Mouse (Mus musculus) MEL (cell line): ENCODE data around the gene Atpif1. TPM values are rescaled to one million over a fixed set of nuclear protein-coding genes. Genes with fewer than 3 reads are reported as not detected.
A peak's percentile ranks its signal among the peaks of the same experiment; 100 is the strongest.

Experiments
- DNase-seq: peaks from one replicate; pipeline ENCODE4 v3.0.0; 2011; ENCODE audit warnings: low read depth, low spot score
- H3K27ac ChIP-seq: 2 replicates; pipeline ENCODE4 v1.5.1; 2012; ENCODE audit warnings: low read depth, mild to moderate bottlenecking, control low read depth, low read length, moderate library complexity; ENCODE audit not compliant: control insufficient read depth
- H3K27me3 ChIP-seq, 2 experiments: fragments of 150-350 bp in 1 of 2; sonication (generic) in 1 of 2; 2 replicates each; pipeline ENCODE4 v1.6.1; 2012; ENCODE audit warnings: low read length in 2 of 2, mild to moderate bottlenecking in 2 of 2, improper control_type of control experiment in 1 of 2, moderate library complexity in 1 of 2; ENCODE audit not compliant: insufficient read depth in 2 of 2, control insufficient read depth in 1 of 2
- H3K36me3 ChIP-seq, 2 experiments: 2 replicates each; pipeline ENCODE4 v1.6.1; 2012 to 2014; ENCODE audit warnings: low read length in 2 of 2, improper control_type of control experiment in 1 of 2, inconsistent platforms in 1 of 2, mild to moderate bottlenecking in 1 of 2; ENCODE audit not compliant: insufficient read depth in 2 of 2, control insufficient read depth in 1 of 2
- H3K4me1 ChIP-seq, 2 experiments: fragments of 150-350 bp in 1 of 2; sonication (generic) in 1 of 2; 2 replicates each; pipeline ENCODE4 v1.6.1; 2012; ENCODE audit warnings: low read length in 2 of 2, improper control_type of control experiment in 1 of 2, mild to moderate bottlenecking in 1 of 2; ENCODE audit not compliant: insufficient read depth in 2 of 2, control insufficient read depth in 1 of 2
- H3K4me3 ChIP-seq, 2 experiments: fragments of 150-350 bp in 1 of 2; sonication (generic) in 1 of 2; 2 replicates each; pipeline ENCODE4 v1.5.1; 2012; ENCODE audit warnings: low read depth in 2 of 2, low read length in 2 of 2, mild to moderate bottlenecking in 2 of 2, moderate library complexity in 2 of 2, control low read depth in 1 of 2, improper control_type of control experiment in 1 of 2; ENCODE audit not compliant: control insufficient read depth in 1 of 2, insufficient read depth in 1 of 2
- H3K79me2 ChIP-seq: 2 replicates; pipeline ENCODE4 v1.6.1; 2012; ENCODE audit warnings: mild to moderate bottlenecking, low read length, moderate library complexity; ENCODE audit not compliant: control insufficient read depth, poor library complexity, insufficient read depth
- H3K9ac ChIP-seq: 2 replicates; pipeline ENCODE4 v1.6.1; 2012; ENCODE audit warnings: low read depth, mild to moderate bottlenecking, control low read depth, low read length, moderate library complexity; ENCODE audit not compliant: control insufficient read depth, poor library complexity, severe bottlenecking
- H3K9me3 ChIP-seq: fragments of 150-350 bp; sonication (generic); replicated peaks from 2 replicates; pipeline ENCODE4 v1.6.1; 2012; ENCODE audit warnings: mild to moderate bottlenecking, low read length, improper control_type of control experiment, moderate library complexity; ENCODE audit not compliant: insufficient read depth
- CHD2 ChIP-seq: IDR thresholded peaks from 2 replicates; pipeline ENCODE4 v1.6.1; 2011; ENCODE audit warnings: low read length, improper control_type of control experiment
- CTCF ChIP-seq, 3 experiments: IDR thresholded peaks in 2 of 3; conservative IDR thresholded peaks in 1 of 3; 2 replicates each; pipeline ENCODE4 v1.5.1; 2011 to 2012; ENCODE audit warnings: low read length in 3 of 3, low read depth in 2 of 3, mild to moderate bottlenecking in 2 of 3, improper control_type of control experiment in 1 of 3, inconsistent platforms in 1 of 3, mixed read lengths in 1 of 3, moderate library complexity in 1 of 3; ENCODE audit not compliant: control insufficient read depth in 1 of 3, insufficient read depth in 1 of 3, poor library complexity in 1 of 3, severe bottlenecking in 1 of 3
- E2F4 ChIP-seq: IDR thresholded peaks from 2 replicates; pipeline ENCODE4 v1.6.1; 2011; ENCODE audit warnings: low read depth, low read length, improper control_type of control experiment, borderline replicate concordance
- ELF1 ChIP-seq: IDR thresholded peaks from 2 replicates; pipeline ENCODE4 v1.6.1; 2014; ENCODE audit warnings: low read depth, mild to moderate bottlenecking, inconsistent platforms, low read length, improper control_type of control experiment, moderate library complexity
- GABPA ChIP-seq: IDR thresholded peaks from 2 replicates; pipeline ENCODE4 v1.6.1; 2012; ENCODE audit warnings: low read depth, mild to moderate bottlenecking, inconsistent platforms, low read length, improper control_type of control experiment, moderate library complexity
- GATA1 ChIP-seq: IDR thresholded peaks from 2 replicates; pipeline ENCODE4 v1.6.1; 2011; ENCODE audit warnings: low read depth, low read length, improper control_type of control experiment
- JUND ChIP-seq: IDR thresholded peaks from 2 replicates; pipeline ENCODE4 v1.6.1; 2011; ENCODE audit warnings: low read depth, mild to moderate bottlenecking, improper control_type of control experiment, low read length
- MAFK ChIP-seq: IDR thresholded peaks from 2 replicates; pipeline ENCODE4 v1.6.1; 2011; ENCODE audit warnings: low read depth, mild to moderate bottlenecking, low read length, improper control_type of control experiment, borderline replicate concordance
- MAX ChIP-seq: IDR thresholded peaks from 2 replicates; pipeline ENCODE4 v1.6.1; 2011; ENCODE audit warnings: low read length, improper control_type of control experiment
- MAZ ChIP-seq: IDR thresholded peaks from 2 replicates; pipeline ENCODE4 v1.6.1; 2012; ENCODE audit warnings: low read depth, mild to moderate bottlenecking, inconsistent platforms, low read length, improper control_type of control experiment
- MYC ChIP-seq: IDR thresholded peaks from 2 replicates; pipeline ENCODE4 v1.6.1; 2011; ENCODE audit warnings: low read depth, mild to moderate bottlenecking, low read length, improper control_type of control experiment, moderate library complexity
- NRF1 ChIP-seq: IDR thresholded peaks from 2 replicates; pipeline ENCODE4 v1.6.1; 2014; ENCODE audit warnings: low read depth, mild to moderate bottlenecking, inconsistent platforms, low read length, improper control_type of control experiment, moderate library complexity; ENCODE audit not compliant: poor library complexity, insufficient read depth, severe bottlenecking
- POLR2AphosphoS2 ChIP-seq: IDR thresholded peaks from 2 replicates; pipeline ENCODE4 v1.6.1; 2011; ENCODE audit warnings: low read length, improper control_type of control experiment
- RAD21 ChIP-seq: IDR thresholded peaks from 2 replicates; pipeline ENCODE4 v1.6.1; 2011; ENCODE audit warnings: mild to moderate bottlenecking, low read depth, low read length, improper control_type of control experiment
- SMC3 ChIP-seq: IDR thresholded peaks from 2 replicates; pipeline ENCODE4 v1.6.1; 2011; ENCODE audit warnings: low read depth, low read length, improper control_type of control experiment
- TBP ChIP-seq: IDR thresholded peaks from 2 replicates; pipeline ENCODE4 v1.8.0; 2011; ENCODE audit warnings: low read depth, low read length, improper control_type of control experiment
- ZC3H11A ChIP-seq: IDR thresholded peaks from 2 replicates; pipeline ENCODE4 v1.6.1; 2012; ENCODE audit warnings: low read depth, mild to moderate bottlenecking, inconsistent platforms, low read length, improper control_type of control experiment
- ZKSCAN1 ChIP-seq: IDR thresholded peaks from 2 replicates; pipeline ENCODE4 v1.6.1; 2012; ENCODE audit warnings: low read depth, mild to moderate bottlenecking, inconsistent platforms, low read length, improper control_type of control experiment, moderate library complexity
- ZMIZ1 ChIP-seq: IDR thresholded peaks from 2 replicates; pipeline ENCODE4 v1.6.1; 2012; ENCODE audit warnings: low read depth, mild to moderate bottlenecking, inconsistent platforms, low read length, improper control_type of control experiment, moderate library complexity
- ZNF384 ChIP-seq: IDR thresholded peaks from 2 replicates; pipeline ENCODE4 v1.6.1; 2012; ENCODE audit warnings: low read depth, mild to moderate bottlenecking, inconsistent platforms, low read length, improper control_type of control experiment
- polyA plus RNA-seq, 2 experiments: library from polyadenylated mRNA; stranded (reverse) in 1 of 2; unstranded in 1 of 2; fragments of >175 nt in 1 of 2; fragments of >200 nt in 1 of 2; gene quantifications; 2 replicates each; pipeline versions ENCODE4 v1.2.1 to v1.2.4; 2012; ENCODE audit warnings: low replicate concordance in 2 of 2, low read depth in 1 of 2; ENCODE audit not compliant: insufficient read length in 2 of 2, insufficient read depth in 1 of 2, missing spikeins in 1 of 2
- total RNA-seq: library from RNA; depleted of rRNA; stranded (reverse); fragments of 300-350 nt; gene quantifications from 2 replicates; pipeline ENCODE4 v1.2.3, GENCODE M21; 2012

Gene Atpif1
- total and polyA plus RNA-seq, 3 experiments = 566 to 730 TPM; not detected in 1

GRCm38 (mm10) chr4:132542724-132543123 is 9.3 kb upstream of the Atpif1 start:
- Histone ChIP-seq H3K4me1 (no peaks in the 10 kb centered on the region), H3K9me3 (no peaks in the 10 kb centered on the region), H3K27ac (no peak overlapping the region), H3K4me3 (no peak overlapping the region), H3K79me2 (peaks cover under 1% of the 10 kb centered on the region; the same call in 1 of the 2 replicates), H3K9ac (no peak overlapping the region), H3K36me3 (peaks cover 0 to 39% of the 10 kb centered on the region in 2 experiments; a peak in 2 of 4 replicates), H3K27me3 (no peaks in the 10 kb centered on the region)
- peak; percentile 35 for DNase-seq
- TF ChIP-seq ZMIZ1 = no peak
- no peak for TF ChIP-seq JUND
- TF ChIP-seq CHD2 = no peak
- no peak for TF ChIP-seq SMC3
- TF ChIP-seq CTCF (IDR thresholded peaks at IDR 0.05 in 2 of 3, conservative IDR thresholded peaks at IDR 0.05 in 1 of 3; ENCODE audit: control insufficient read depth in 1 of 3, insufficient read depth in 1 of 3, low read depth in 2 of 3, low read length in 3 of 3, poor library complexity in 1 of 3, severe bottlenecking in 1 of 3) = peak in 1 of 3 experiments; percentile 33; a peak in 2 of 6 replicates
- TF ChIP-seq E2F4 = no peak
- TF ChIP-seq ELF1 = no peak
- no peak for TF ChIP-seq MAX

DNA sequence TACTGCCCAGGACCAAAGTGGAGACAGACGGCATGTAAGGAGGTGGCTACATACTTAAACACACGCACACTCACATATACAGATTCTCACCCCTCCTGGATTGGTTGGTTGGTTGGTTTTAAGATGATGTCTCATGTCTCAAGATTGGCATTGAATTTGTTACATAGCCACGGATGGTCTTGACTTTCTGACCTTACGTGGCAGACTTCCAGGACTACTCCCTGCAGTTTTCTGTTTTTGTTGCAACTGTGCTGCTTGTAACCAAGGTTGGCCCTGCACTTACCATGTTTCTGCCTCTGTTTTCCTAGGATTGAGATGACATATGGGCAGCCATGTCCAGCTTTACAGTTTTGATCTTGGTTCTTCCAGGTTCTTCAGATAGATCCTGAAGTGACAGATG is 8.0 kb upstream of the Atpif1 start:
- Histone ChIP-seq H3K9me3 (no peaks in the 10 kb centered on the region), H3K27ac (no peak overlapping the region), H3K9ac (no peak overlapping the region), H3K36me3 (peaks cover 11 to 30% of the 10 kb centered on the region in 2 experiments), H3K79me2 (peaks cover 13% of the 10 kb centered on the region), H3K27me3 (no peaks in the 10 kb centered on the region), H3K4me1 (peaks cover 0 to 8% of the 10 kb centered on the region in 2 experiments; a peak in 1 of 4 replicates), H3K4me3 (no peak overlapping the region)
- DNase-seq = no peak
- no peak for TF ChIP-seq MAFK
- no peak for TF ChIP-seq RAD21
- TF ChIP-seq ZMIZ1 = no peak
- no peak for TF ChIP-seq ZNF384
- no peak for TF ChIP-seq GATA1
- TF ChIP-seq CHD2 = no peak
- TF ChIP-seq ZC3H11A = no peak
- TF ChIP-seq JUND = no peak
- TF ChIP-seq NRF1 = no peak
- no peak for TF ChIP-seq ZKSCAN1

- H3K36me3 ChIP-seq = peaks cover 18 to 26% of the 10 kb centered on the region in 2 experiments
- TF ChIP-seq GATA1 = no peak
- no peak for TF ChIP-seq MYC
- no peak for TF ChIP-seq POLR2AphosphoS2
- TF ChIP-seq ZKSCAN1 = no peak
- TF ChIP-seq NRF1 = no peak
- TF ChIP-seq GABPA = no peak
- no peak for TF ChIP-seq E2F4
- TF ChIP-seq MAZ = no peak
- TF ChIP-seq TBP = no peak
- no peak for DNase-seq
- no peak overlapping the region for H3K9ac ChIP-seq
- no peaks in the 10 kb centered on the region for H3K27me3 ChIP-seq
- no peaks in the 10 kb centered on the region for H3K9me3 ChIP-seq
- H3K79me2 ChIP-seq = peaks cover 25% of the 10 kb centered on the region
- H3K27ac ChIP-seq = no peak overlapping the region
- no peak overlapping the region for H3K4me3 ChIP-seq
- H3K4me1 ChIP-seq = peaks cover 0 to 11% of the 10 kb centered on the region in 2 experiments; a peak in 2 of 4 replicates
These were observed 6.0 kb upstream of the Atpif1 start for GRCm38 (mm10) chr4:132539481-132539880.
